Mouse (Mus musculus) embryonic facial prominence, embryonic 13.5 days (tissue): ENCODE measurements around the gene Hcls1. TPM values are rescaled to one million over a fixed set of nuclear protein-coding genes. Genes with fewer than 3 reads are reported as not detected.

Experiments used
- ATAC-seq: fragments of 200-750 bp; cut with Nextera tagmentation; 2 replicates; pipeline ENCODE4 v1.8.0; 2017; ENCODE audit warnings: low read depth; ENCODE audit not compliant: insufficient number of reproducible peaks, insufficient read depth, low FRiP score, low TSS enrichment
- H3K27ac ChIP-seq: fragments of 300-500 bp; sonication (generic); 2 replicates; pipeline ENCODE4 v1.5.1; 2015; ENCODE audit warnings: moderate library complexity, mild to moderate bottlenecking, inconsistent platforms
- H3K27me3 ChIP-seq: fragments of 300-500 bp; sonication (generic); 2 replicates; pipeline ENCODE4 v1.6.1; 2015; ENCODE audit warnings: mild to moderate bottlenecking, inconsistent platforms
- H3K36me3 ChIP-seq: fragments of 300-500 bp; sonication (generic); 2 replicates; pipeline ENCODE4 v1.6.1; 2015; ENCODE audit warnings: mild to moderate bottlenecking, inconsistent platforms
- H3K4me1 ChIP-seq: fragments of 300-500 bp; sonication (generic); 2 replicates; pipeline ENCODE4 v1.6.1; 2015; ENCODE audit warnings: inconsistent platforms
- H3K4me2 ChIP-seq: fragments of 300-500 bp; sonication (generic); 2 replicates; pipeline ENCODE4 v1.6.1; 2015; ENCODE audit warnings: moderate library complexity, mild to moderate bottlenecking, inconsistent platforms
- H3K4me3 ChIP-seq: fragments of 300-500 bp; sonication (generic); 2 replicates; pipeline ENCODE4 v1.5.1; 2015; ENCODE audit warnings: mild to moderate bottlenecking, inconsistent platforms
- H3K9ac ChIP-seq: fragments of 300-500 bp; sonication (generic); 2 replicates; pipeline ENCODE4 v1.6.1; 2015; ENCODE audit warnings: mild to moderate bottlenecking, inconsistent platforms
- H3K9me3 ChIP-seq: fragments of 300-500 bp; sonication (generic); 2 replicates; pipeline ENCODE4 v1.6.1; 2016; ENCODE audit warnings: inconsistent platforms
- WGBS: fragments of 180-500 bp; shearing (Covaris S2); methylation state at CpG from one replicate; pipeline ENCODE4 v1.1.7; 2015; ENCODE audit warnings: mixed read lengths; 5-methylcytosine and 5-hydroxymethylcytosine counted together
- polyA plus RNA-seq: library from polyadenylated mRNA; unstranded; fragments of >200 nt; fragmentation: Nextera tagmentation; extraction: Ambion mirVana; gene quantifications from 2 replicates; pipeline ENCODE4 v1.2.1, GENCODE M21; 2015

The Hcls1 gene
- polyA plus RNA-seq, 1 experiment from 2014 or later, result 5.7 TPM

GRCm38 (mm10) chr16:36920410-36920809 is 14.4 kb upstream of the Hcls1 start:
- Histone ChIP-seq H3K9ac (no peak overlapping the region), H3K4me1 (no peaks in the 10 kb centered on the region), H3K9me3 (no peaks in the 10 kb centered on the region), H3K27me3 (no peaks in the 10 kb centered on the region), H3K36me3 (peaks cover 75% of the 10 kb centered on the region), H3K27ac (no peak overlapping the region), H3K4me2 (no peak overlapping the region), H3K4me3 (no peak overlapping the region)
- WGBS, result 91% methylated on average over 3 of the region's 3 CpGs
- no peak for ATAC-seq

DNA sequence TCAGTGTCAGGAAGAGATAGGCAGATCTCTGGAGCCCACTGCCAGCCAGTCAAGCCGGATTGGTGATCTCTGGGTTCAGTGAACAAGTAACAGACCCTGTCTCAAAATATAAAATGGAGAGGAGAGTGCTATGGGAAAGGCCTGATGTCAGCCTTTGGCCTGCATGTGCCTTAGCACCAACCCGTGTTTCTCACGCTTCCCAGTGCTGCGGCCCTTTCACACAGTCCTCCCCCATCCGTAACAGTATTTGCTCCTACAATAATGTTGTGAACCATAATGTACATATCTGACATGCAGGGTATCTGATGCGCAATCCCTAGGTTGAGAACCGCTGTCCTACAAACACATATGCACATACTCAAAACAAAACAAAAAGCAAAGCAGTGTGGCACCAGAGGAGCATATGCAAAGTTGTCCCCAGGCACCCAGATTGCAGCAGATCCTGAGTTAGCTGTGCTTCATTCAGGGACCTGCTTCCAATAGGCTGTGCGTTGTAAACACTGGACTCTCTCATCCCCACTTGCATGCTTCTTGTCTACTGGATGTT is 13.6 kb upstream of the Hcls1 start:
- ATAC-seq, result no peak
- WGBS, result 94% methylated on average over 8 of the region's 8 CpGs
- Histone ChIP-seq H3K27ac (no peak overlapping the region), H3K27me3 (no peaks in the 10 kb centered on the region), H3K9me3 (no peaks in the 10 kb centered on the region), H3K9ac (no peak overlapping the region), H3K36me3 (peaks cover 75% of the 10 kb centered on the region), H3K4me1 (no peaks in the 10 kb centered on the region), H3K4me2 (no peak overlapping the region), H3K4me3 (no peak overlapping the region)

DNA sequence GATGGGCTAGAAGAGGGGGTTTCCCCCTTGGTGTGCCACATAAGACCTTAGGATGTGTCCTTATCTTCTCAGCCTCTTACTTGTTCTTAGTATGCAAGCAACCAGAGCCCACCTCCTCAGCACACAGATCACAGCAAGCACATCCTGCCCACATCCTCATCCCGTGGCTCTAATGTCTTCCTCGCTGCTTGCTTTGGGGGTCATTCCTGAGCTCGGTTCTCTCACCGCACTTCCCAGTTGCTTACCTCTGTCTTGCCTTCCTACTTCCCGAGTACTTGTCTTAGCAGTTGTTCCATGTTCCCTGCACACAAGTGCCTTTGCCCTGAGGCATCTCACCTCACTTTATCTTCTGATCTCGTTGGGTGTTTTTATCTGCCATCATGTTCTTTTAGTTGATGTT is 12.8 kb upstream of the Hcls1 start:
- Histone ChIP-seq H3K27me3 (no peaks in the 10 kb centered on the region), H3K9ac (no peak overlapping the region), H3K36me3 (peaks cover 76% of the 10 kb centered on the region), H3K9me3 (no peaks in the 10 kb centered on the region), H3K4me2 (no peak overlapping the region), H3K4me3 (no peak overlapping the region), H3K4me1 (no peaks in the 10 kb centered on the region), H3K27ac (no peak overlapping the region)
- WGBS, result 78% methylated on average over 6 of the region's 6 CpGs
- ATAC-seq, result no peak

- no peak for ATAC-seq
- Histone ChIP-seq H3K9ac (no peak overlapping the region), H3K27ac (no peak overlapping the region), H3K4me1 (no peaks in the 10 kb centered on the region), H3K4me2 (no peak overlapping the region), H3K36me3 (peaks cover 79% of the 10 kb centered on the region), H3K9me3 (no peaks in the 10 kb centered on the region), H3K4me3 (no peak overlapping the region), H3K27me3 (no peaks in the 10 kb centered on the region)
- WGBS, result 96% methylated on average over 8 of the region's 8 CpGs
Measured at GRCm38 (mm10) chr16:36924312-36924711, 10.5 kb upstream of the Hcls1 start.

- Histone ChIP-seq H3K4me3 (no peak overlapping the region), H3K27me3 (no peaks in the 10 kb centered on the region), H3K36me3 (peaks cover 81% of the 10 kb centered on the region), H3K4me1 (no peaks in the 10 kb centered on the region), H3K9me3 (no peaks in the 10 kb centered on the region), H3K27ac (no peak overlapping the region), H3K4me2 (no peak overlapping the region), H3K9ac (no peak overlapping the region)
- 92% methylated on average over 6 of the region's 6 CpGs for WGBS
- ATAC-seq, result no peak
Measured at GRCm38 (mm10) chr16:36925351-36925750, 9.4 kb upstream of the Hcls1 start.

DNA sequence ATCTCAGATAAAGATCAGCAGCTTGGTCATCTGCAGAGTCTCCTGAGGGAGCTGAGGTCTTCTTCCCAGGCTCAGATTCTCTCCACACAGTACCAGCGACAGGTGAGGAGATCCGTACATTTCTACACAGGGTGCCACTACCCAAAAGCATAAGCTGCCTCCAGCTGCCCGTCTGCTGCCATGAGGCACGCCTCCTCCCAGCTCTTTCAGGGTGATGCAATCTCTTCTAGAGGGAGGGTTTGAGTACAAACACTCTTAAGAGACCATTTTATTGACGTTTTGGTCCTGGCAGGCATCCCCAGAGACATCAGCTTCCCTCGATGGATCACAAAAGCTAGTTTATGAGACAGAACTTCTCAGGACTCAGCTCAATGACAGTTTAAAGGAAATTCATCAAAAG is 9.0 kb upstream of the Hcls1 start:
- H3K9ac ChIP-seq, result no peak overlapping the region
- H3K4me3 ChIP-seq, result no peak overlapping the region
- H3K27me3 ChIP-seq, result no peaks in the 10 kb centered on the region
- H3K4me2 ChIP-seq, result no peak overlapping the region
- ATAC-seq, result no peak
- no peaks in the 10 kb centered on the region for H3K4me1 ChIP-seq
- peaks cover 82% of the 10 kb centered on the region for H3K36me3 ChIP-seq
- H3K9me3 ChIP-seq, result no peaks in the 10 kb centered on the region
- 82% methylated on average over 6 of the region's 6 CpGs for WGBS
- H3K27ac ChIP-seq, result no peak overlapping the region

DNA sequence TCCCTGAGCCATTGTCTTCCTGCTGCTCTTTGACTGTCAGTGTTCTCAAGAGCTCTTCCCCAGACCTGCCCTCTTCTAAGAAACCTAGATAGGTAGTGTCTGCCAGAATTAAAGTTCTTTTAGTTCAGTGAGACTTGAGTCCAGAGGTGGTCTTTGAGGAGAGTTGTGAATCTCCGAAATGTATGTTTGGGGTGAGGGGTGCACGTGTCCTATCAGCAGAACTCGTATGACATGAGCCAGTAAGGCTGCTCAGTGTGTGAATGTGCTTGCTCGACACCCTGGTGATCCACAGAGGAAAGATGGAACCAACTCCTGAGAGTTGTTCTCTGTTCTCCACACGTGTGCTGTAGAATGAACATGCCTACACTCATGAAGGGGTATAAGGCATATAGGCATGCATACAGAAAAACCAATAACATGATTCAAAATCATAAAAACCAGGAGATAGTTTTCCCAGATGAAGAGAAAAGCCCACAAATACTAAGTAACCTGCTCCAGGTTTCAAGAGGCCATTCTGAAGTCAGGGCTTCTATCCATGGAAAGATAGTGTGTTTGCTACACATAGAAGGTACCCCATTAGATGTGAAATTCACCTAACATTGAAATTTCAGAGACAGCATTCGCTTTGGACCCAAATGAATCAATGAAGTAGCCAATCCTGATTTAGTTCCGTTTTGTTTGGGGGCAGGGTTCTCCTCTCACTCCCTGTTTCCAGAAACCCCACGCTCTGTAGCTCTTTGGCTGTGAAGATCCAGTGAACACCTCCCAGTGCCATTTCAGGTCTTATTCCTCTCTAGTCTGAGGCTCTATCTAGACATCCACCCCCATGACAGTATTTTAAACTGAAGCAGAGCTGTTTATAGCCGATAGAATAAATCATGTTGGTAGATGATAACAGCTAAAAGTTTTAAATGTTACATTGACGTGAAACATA is 8.0 kb upstream of the Hcls1 start:
- H3K27ac ChIP-seq, result no peak overlapping the region
- peaks cover 85% of the 10 kb centered on the region for H3K36me3 ChIP-seq
- peaks cover 1% of the 10 kb centered on the region; the same call in 1 of the 2 replicates for H3K4me1 ChIP-seq
- H3K9me3 ChIP-seq, result no peaks in the 10 kb centered on the region
- 89% methylated on average over 10 of the region's 10 CpGs for WGBS
- no peak overlapping the region for H3K9ac ChIP-seq
- H3K4me2 ChIP-seq, result no peak overlapping the region
- no peaks in the 10 kb centered on the region for H3K27me3 ChIP-seq
- no peak for ATAC-seq
- H3K4me3 ChIP-seq, result no peak overlapping the region

GRCm38 (mm10) chr16:36927495-36928105 is 7.2 kb upstream of the Hcls1 start:
- Histone ChIP-seq H3K9ac (no peak overlapping the region), H3K4me1 (peaks cover 9% of the 10 kb centered on the region; the same call in 1 of the 2 replicates), H3K36me3 (peaks cover 93% of the 10 kb centered on the region), H3K4me3 (no peak overlapping the region), H3K4me2 (no peak overlapping the region), H3K27ac (no peak overlapping the region), H3K27me3 (no peaks in the 10 kb centered on the region), H3K9me3 (no peaks in the 10 kb centered on the region)
- 81% methylated on average over 10 of the region's 10 CpGs for WGBS
- no peak for ATAC-seq

DNA sequence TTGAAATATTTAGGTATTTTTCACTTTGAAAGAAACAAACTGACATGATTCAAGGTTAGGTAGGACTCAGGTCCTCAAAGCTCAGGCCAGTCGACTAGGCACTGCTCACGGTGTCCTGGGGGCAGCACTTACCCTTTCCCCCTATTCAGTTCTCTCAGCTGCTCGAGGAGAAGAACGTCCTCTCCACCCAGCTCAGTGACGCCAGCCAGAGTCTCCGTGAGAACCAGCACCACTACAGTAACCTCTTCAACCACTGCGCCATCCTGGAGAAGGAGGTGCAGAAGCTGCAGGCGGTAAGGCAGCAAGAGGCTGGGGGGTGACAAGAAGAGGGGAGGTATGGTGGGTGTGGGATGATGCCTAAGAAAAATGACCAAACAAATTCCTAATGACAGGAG is 6.7 kb upstream of the Hcls1 start:
- Histone ChIP-seq H3K36me3 (peaks cover 94% of the 10 kb centered on the region), H3K4me1 (peaks cover 10% of the 10 kb centered on the region; the same call in 1 of the 2 replicates), H3K27ac (no peak overlapping the region), H3K27me3 (no peaks in the 10 kb centered on the region), H3K9me3 (no peaks in the 10 kb centered on the region), H3K4me2 (no peak overlapping the region), H3K9ac (no peak overlapping the region), H3K4me3 (no peak overlapping the region)
- 90% methylated on average over 8 of the region's 8 CpGs for WGBS
- ATAC-seq, result no peak

GRCm38 (mm10) chr16:36929216-36929615 is 5.6 kb upstream of the Hcls1 start:
- Histone ChIP-seq H3K4me1 (peaks cover 15% of the 10 kb centered on the region; the same call in 1 of the 2 replicates), H3K36me3 (peaks cover 91% of the 10 kb centered on the region), H3K9me3 (no peaks in the 10 kb centered on the region), H3K4me2 (no peak overlapping the region), H3K27ac (no peak overlapping the region), H3K4me3 (no peak overlapping the region), H3K27me3 (no peaks in the 10 kb centered on the region), H3K9ac (no peak overlapping the region)
- ATAC-seq, result no peak
- WGBS, result 94% methylated on average over 7 of the region's 7 CpGs

DNA sequence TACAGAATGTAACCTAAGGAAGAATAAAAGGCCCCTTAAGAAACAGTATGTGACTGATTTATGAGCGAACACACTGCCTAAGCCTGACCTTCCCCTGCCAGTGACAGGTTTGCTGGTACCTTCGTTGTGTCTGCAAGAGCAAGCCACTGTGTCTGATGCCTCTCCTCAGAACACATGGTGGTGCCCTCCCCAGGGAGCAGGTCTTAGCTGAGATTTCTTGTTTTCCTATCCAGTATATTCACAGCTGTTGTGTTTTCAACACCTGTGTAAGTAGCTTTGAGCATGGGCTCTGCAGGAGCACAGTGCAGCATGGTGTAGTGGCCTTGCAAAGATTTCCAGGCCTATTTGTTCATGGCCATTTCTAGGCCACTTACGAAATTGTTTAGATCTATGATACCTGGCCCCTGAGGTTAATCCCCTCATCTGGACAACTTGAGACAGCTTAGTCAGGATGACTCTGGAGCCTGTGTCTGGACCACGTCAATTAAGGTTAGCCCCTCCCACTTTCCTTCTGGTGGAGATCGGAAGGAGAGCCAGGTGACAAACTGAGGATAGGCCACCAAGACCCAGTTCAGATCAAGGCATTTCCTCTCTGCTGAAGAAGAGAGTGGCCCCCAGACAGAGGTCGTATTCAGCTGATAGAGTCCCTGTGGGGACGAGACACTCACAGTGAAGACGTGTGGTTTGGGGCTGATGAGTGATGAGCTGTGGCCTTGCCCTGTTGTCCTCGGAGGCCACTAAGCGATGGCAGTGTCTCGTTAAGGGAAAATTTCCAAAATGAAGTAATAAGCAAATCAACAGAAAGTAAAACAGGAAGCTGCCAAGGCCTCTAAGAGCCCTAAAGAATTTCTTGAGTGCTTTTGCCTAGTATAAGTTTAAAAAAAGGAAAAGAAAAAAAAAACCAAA is 4.3 kb upstream of the Hcls1 start:
- Histone ChIP-seq H3K9ac (no peak overlapping the region), H3K27me3 (no peaks in the 10 kb centered on the region), H3K9me3 (no peaks in the 10 kb centered on the region), H3K36me3 (peaks cover 79% of the 10 kb centered on the region), H3K4me2 (no peak overlapping the region), H3K4me3 (no peak overlapping the region), H3K27ac (no peak overlapping the region), H3K4me1 (peaks cover 15% of the 10 kb centered on the region; the same call in 1 of the 2 replicates)
- no peak for ATAC-seq
- WGBS, result 71% methylated on average over 11 of the region's 11 CpGs
